Mouse (Mus musculus): ENCODE data around the gene Ap4m1. TPM values are rescaled to one million over a fixed set of nuclear protein-coding genes. Genes with fewer than 3 reads are reported as not detected.

The Ap4m1 gene
- polyA plus RNA-seq, 1 experiment: 5.5 TPM

GRCm38 (mm10) chr5:138223287-138223686 is 51.5 kb downstream of the Ap4m1 start:
- TF ChIP-seq GATA1 (IDR thresholded peaks at IDR 0.05; ENCODE audit: borderline replicate concordance, low read length) (no peak), FLI1 (IDR thresholded peaks at IDR 0.05; ENCODE audit: low read length) (no peak)
- Histone ChIP-seq H3K4me1 (peaks cover 32% of the 10 kb centered on the region), H3K27me3 (replicated peaks) (peaks cover 15% of the 10 kb centered on the region), H3K9me3 (no peaks in the 10 kb centered on the region), H3K4me3 (replicated peaks) (no peak overlapping the region), H3K36me3 (replicated peaks; ENCODE audit: low read length) (no peaks in the 10 kb centered on the region)

GRCm38 (mm10) chr5:138225700-138226099 is 53.9 kb downstream of the Ap4m1 start, which contains the start of gene Nxpe5:
Nxpe5 (plus strand) TSS chr5:138225898.
- H3K36me3 ChIP-seq (replicated peaks; ENCODE audit: low read length): no peaks in the 10 kb centered on the region
- peaks cover 23% of the 10 kb centered on the region for H3K27me3 ChIP-seq (replicated peaks)
- peak within 1 kb of the TSS; percentile 19 for H3K4me3 ChIP-seq (replicated peaks)
- H3K4me1 ChIP-seq: peaks cover 55% of the 10 kb centered on the region
- no peaks in the 10 kb centered on the region for H3K9me3 ChIP-seq
- TF ChIP-seq GATA1 (IDR thresholded peaks at IDR 0.05; ENCODE audit: borderline replicate concordance, low read length) (no peak), FLI1 (IDR thresholded peaks at IDR 0.05; ENCODE audit: low read length) (no peak)

- Histone ChIP-seq H3K4me1 (peaks cover 57% of the 10 kb centered on the region), H3K9me3 (no peaks in the 10 kb centered on the region), H3K36me3 (replicated peaks; ENCODE audit: low read length) (no peaks in the 10 kb centered on the region), H3K27me3 (replicated peaks) (peaks cover 24% of the 10 kb centered on the region), H3K4me3 (replicated peaks) (peak overlapping the region; percentile 19)
- no peak for TF ChIP-seq FLI1 (IDR thresholded peaks at IDR 0.05; ENCODE audit: low read length)
- no peak for TF ChIP-seq GATA1 (IDR thresholded peaks at IDR 0.05; ENCODE audit: borderline replicate concordance, low read length)
Observed at GRCm38 (mm10) chr5:138226491-138226890, 54.7 kb downstream of the Ap4m1 start.

- H3K4me1 ChIP-seq: peaks cover 51% of the 10 kb centered on the region
- peaks cover 26% of the 10 kb centered on the region for H3K27me3 ChIP-seq (replicated peaks)
- H3K36me3 ChIP-seq (replicated peaks; ENCODE audit: low read length): no peaks in the 10 kb centered on the region
- peak; percentile 76; the same call in 1 of the 2 replicates for TF ChIP-seq FLI1 (IDR thresholded peaks at IDR 0.05; ENCODE audit: low read length)
- TF ChIP-seq GATA1 (IDR thresholded peaks at IDR 0.05; ENCODE audit: borderline replicate concordance, low read length): peak; percentile 80; the same call in 1 of the 3 replicates
- H3K9me3 ChIP-seq: no peaks in the 10 kb centered on the region
- H3K4me3 ChIP-seq (replicated peaks): peak overlapping the region; percentile 57
Observed at GRCm38 (mm10) chr5:138227367-138227766, 55.6 kb downstream of the Ap4m1 start.

GRCm38 (mm10) chr5:138228026-138228425 is 56.2 kb downstream of the Ap4m1 start:
- peaks cover 27% of the 10 kb centered on the region for H3K27me3 ChIP-seq (replicated peaks)
- H3K4me3 ChIP-seq (replicated peaks): no peak overlapping the region
- no peaks in the 10 kb centered on the region for H3K36me3 ChIP-seq (replicated peaks; ENCODE audit: low read length)
- TF ChIP-seq GATA1 (IDR thresholded peaks at IDR 0.05; ENCODE audit: borderline replicate concordance, low read length) (no peak), FLI1 (IDR thresholded peaks at IDR 0.05; ENCODE audit: low read length) (no peak)
- peaks cover 51% of the 10 kb centered on the region for H3K4me1 ChIP-seq
- H3K9me3 ChIP-seq: no peaks in the 10 kb centered on the region

GRCm38 (mm10) chr5:138229511-138229910 is 57.7 kb downstream of the Ap4m1 start:
- Histone ChIP-seq H3K9me3 (no peaks in the 10 kb centered on the region), H3K4me1 (peaks cover 51% of the 10 kb centered on the region), H3K27me3 (replicated peaks) (peaks cover 22% of the 10 kb centered on the region), H3K4me3 (replicated peaks) (no peak overlapping the region), H3K36me3 (replicated peaks; ENCODE audit: low read length) (no peaks in the 10 kb centered on the region)
- TF ChIP-seq FLI1 (IDR thresholded peaks at IDR 0.05; ENCODE audit: low read length): no peak
- no peak for TF ChIP-seq GATA1 (IDR thresholded peaks at IDR 0.05; ENCODE audit: borderline replicate concordance, low read length)

Other genes with a start within 250 kb of the Ap4m1 start
- 0.68 TPM in 1 of 2 replicates, not detected in the other for gene Gjc3, start 208.9 kb upstream of the Ap4m1 start, polyA plus RNA-seq (2012; ENCODE audit: insufficient read depth, low replicate concordance)
- gene Azgp1, start 190.5 kb upstream of the Ap4m1 start, polyA plus RNA-seq (2012; ENCODE audit: insufficient read depth, low replicate concordance): not detected in 2 replicates
- not detected in 2 replicates for gene Smok3a, start 150.7 kb upstream of the Ap4m1 start, polyA plus RNA-seq (2012; ENCODE audit: insufficient read depth, low replicate concordance)
- 0.06 TPM in 1 of 2 replicates, not detected in the other for gene Smok3b, start 150.6 kb upstream of the Ap4m1 start, polyA plus RNA-seq (2012; ENCODE audit: insufficient read depth, low replicate concordance)
- gene Smok3c, start 118.8 kb upstream of the Ap4m1 start, polyA plus RNA-seq (2012; ENCODE audit: insufficient read depth, low replicate concordance): not detected in 2 replicates
- 0.38 TPM in 1 of 2 replicates, not detected in the other for gene Zkscan1, start 86.9 kb upstream of the Ap4m1 start, polyA plus RNA-seq (2012; ENCODE audit: insufficient read depth, low replicate concordance)
- 0.86 TPM in 1 of 2 replicates, not detected in the other for gene Zscan21, start 55.1 kb upstream of the Ap4m1 start, polyA plus RNA-seq (2012; ENCODE audit: insufficient read depth, low replicate concordance)
- 0.13 TPM in 1 of 2 replicates, not detected in the other for gene Zfp113, start 16.3 kb upstream of the Ap4m1 start, polyA plus RNA-seq (2012; ENCODE audit: insufficient read depth, low replicate concordance)
- 18.0 and 85.5 TPM in 2 replicates for gene Cops6, start 10.9 kb upstream of the Ap4m1 start, polyA plus RNA-seq (2012; ENCODE audit: insufficient read depth, low replicate concordance)
- 6.7 and 10.6 TPM in 2 replicates for gene Mcm7, start 420 bp downstream of the Ap4m1 start, polyA plus RNA-seq (2012; ENCODE audit: insufficient read depth, low replicate concordance)
- 21.9 and 50.3 TPM in 2 replicates for gene Taf6, start 15.4 kb downstream of the Ap4m1 start, polyA plus RNA-seq (2012; ENCODE audit: insufficient read depth, low replicate concordance)
- 1.8 and 2.1 TPM in 2 replicates for gene Cnpy4, start 15.5 kb downstream of the Ap4m1 start, polyA plus RNA-seq (2012; ENCODE audit: insufficient read depth, low replicate concordance)
- gene Mblac1, start 22.3 kb downstream of the Ap4m1 start, polyA plus RNA-seq (2012; ENCODE audit: insufficient read depth, low replicate concordance): 3.8 TPM in 1 of 2 replicates, not detected in the other
- gene Nxpe5, start 53.9 kb downstream of the Ap4m1 start, polyA plus RNA-seq (2012; ENCODE audit: insufficient read depth, low replicate concordance): 0.40 TPM in 1 of 2 replicates, not detected in the other
- gene Lamtor4, start 83.5 kb downstream of the Ap4m1 start, polyA plus RNA-seq (2012; ENCODE audit: insufficient read depth, low replicate concordance): 61.6 and 131 TPM in 2 replicates
- 49.9 and 62.5 TPM in 2 replicates for gene BC037034, start 92.0 kb downstream of the Ap4m1 start, polyA plus RNA-seq (2012; ENCODE audit: insufficient read depth, low replicate concordance)
- not detected in 2 replicates for gene Gal3st4, start 100.8 kb downstream of the Ap4m1 start, polyA plus RNA-seq (2012; ENCODE audit: insufficient read depth, low replicate concordance)
- not detected in 2 replicates for gene Gm43720, start 108.0 kb downstream of the Ap4m1 start, polyA plus RNA-seq (2012; ENCODE audit: insufficient read depth, low replicate concordance)
- gene Gpc2, start 108.0 kb downstream of the Ap4m1 start, polyA plus RNA-seq (2012; ENCODE audit: insufficient read depth, low replicate concordance): 2.6 and 3.1 TPM in 2 replicates
- gene Stag3, start 108.2 kb downstream of the Ap4m1 start, polyA plus RNA-seq (2012; ENCODE audit: insufficient read depth, low replicate concordance): 0.66 and 9.2 TPM in 2 replicates
- not detected in 2 replicates for gene Pvrig, start 170.0 kb downstream of the Ap4m1 start, polyA plus RNA-seq (2012; ENCODE audit: insufficient read depth, low replicate concordance)

Data from megakaryocyte, embryonic 14.5 days (primary cell).